Mouse (Mus musculus) spleen, postnatal 10 days (tissue): ENCODE data around the gene Cbarp.
"Not testable (repeated sequence)": the region's sequence is repeated elsewhere in the genome, so short reads cannot be mapped to it uniquely, and the experiment has no call there.

Source experiments
- DNase-seq, 2 experiments: peaks; one replicate each; pipeline ENCODE4 v3.0.0; 2021 to 2022; ENCODE audit warnings: low spot score in 2 of 2

Gene Cbarp

DNA sequence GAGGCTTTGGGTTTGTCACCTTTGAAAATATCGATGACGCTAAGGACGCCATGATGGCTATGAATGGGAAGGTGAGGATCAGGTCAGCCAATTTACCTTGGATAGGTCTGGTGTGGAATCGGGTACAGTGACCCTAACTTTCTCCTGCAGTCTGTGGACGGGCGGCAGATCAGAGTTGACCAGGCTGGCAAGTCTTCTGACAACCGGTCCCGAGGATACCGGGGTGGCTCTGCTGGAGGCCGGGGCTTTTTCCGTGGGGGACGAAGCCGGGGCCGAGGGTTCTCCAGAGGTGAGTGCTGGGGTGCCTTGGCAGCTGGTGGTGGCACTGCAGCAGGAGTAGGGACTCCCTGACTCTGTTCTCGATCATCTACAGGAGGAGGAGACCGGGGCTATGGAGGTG is 29.4 kb upstream of the Cbarp start:
- no peak for DNase-seq

- no peak for DNase-seq
Observed at GRCm38 (mm10) chr10:80169651-80170050, 29.0 kb upstream of the Cbarp start.

DNA sequence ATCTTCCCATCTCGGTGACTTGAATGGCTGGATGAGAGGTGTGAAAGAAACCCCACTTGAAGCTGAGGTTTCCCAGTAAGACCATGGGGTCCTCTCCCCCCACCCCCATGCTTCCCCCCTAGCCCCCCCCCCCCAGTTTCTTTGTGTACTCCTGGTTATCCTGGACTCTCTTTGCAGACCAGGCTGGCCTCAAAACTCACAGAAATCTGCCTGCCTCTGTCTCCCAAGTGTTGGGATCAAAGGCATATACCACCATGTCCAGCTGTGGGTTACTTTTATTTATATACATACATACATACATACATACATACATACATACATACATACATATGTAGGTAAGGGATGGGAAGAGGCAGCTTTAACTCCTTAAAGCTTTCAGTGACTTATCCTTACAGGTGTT is 28.4 kb upstream of the Cbarp start:
- no peak for DNase-seq

- peak; percentile 90 to 94 for DNase-seq
Observed at GRCm38 (mm10) chr10:80168038-80168661, 27.5 kb upstream of the Cbarp start.

DNA sequence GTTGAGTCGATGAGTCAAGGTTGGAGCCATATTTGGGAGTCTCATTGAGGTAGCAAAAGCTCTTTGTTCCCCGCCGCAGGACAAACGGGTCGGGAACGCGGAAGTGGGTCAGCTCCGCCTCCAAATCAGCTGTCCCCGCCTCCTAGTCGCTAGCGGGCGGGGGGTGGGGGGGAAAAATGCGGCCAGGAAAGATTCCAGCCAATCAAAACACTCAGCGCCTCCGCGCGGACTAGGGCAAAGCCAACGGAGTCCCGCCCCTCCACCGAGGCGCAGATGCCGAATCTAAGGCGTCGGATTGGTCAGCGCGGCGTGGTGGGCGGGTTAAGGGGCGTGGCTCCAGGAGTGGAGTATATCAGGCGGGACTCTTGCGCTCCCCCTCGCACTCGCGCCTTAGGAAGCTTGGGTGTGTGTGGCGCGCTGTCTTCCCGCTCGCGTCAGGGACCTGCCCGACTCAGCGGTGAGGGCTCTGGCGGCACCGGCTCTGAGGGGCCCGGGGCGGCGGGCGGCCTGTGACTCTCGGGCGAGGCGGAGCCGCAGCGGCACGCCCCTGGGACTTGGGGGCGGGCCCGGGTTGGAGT is 26.9 kb upstream of the Cbarp start:
- DNase-seq = peak; percentile 99 to 100

DNA sequence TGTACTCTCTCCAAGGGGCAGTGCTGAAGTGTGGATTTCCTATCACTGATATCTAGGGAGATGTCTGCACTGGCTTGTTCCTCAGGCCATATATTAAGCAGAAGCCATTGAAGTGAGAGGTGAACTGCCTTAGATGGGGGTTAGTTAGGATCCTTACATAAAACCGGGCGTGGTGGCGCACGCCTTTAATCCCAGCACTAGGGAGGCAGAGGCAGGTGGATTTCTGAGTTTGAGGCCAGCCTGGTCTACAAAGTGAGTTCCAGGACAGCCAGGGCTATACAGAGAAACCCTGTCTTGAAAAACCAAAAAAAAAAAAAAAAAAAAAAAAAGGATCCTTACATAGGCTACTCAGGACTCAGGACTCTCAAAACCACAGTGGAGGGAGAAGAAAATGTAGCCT is 25.5 kb upstream of the Cbarp start:
- DNase-seq = not testable (repeated sequence)

DNA sequence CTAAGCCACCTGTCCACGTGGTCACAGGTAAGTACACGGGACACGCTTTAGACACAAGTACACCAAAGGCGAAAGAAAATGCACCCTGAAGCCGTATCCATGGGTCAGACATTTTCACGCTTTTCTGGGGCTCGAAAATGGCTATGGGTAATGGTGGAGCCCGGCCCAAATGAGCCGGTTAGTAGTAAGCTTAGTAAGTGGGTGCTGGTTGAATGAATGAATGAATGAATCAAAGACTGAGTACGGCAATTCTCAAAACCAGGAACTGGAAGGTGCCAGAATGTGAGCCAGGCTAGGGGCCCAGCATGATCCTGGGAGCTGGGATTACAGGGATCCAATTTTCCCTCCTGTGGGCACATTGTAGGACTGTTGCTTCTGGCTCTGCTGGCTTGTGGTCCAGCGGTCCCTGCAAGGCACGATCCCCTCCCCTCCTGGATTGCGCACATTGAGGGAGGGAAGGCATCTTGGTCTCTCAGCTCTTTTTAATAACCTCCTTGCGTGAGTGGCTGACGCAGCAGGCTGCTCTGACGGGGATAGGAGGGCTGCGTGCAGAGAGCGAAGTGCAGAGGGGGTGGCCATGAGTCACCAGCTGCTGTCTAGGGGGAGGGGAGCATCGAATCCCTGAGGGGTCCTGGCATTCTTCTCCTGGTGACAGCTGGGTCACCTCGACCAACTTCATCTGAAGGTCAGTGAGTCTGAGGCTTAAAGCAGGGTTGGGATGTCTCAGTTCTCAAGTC is 24.9 kb upstream of the Cbarp start, which contains the start of gene Cirbp:
Gene Cirbp, plus strand, starts transcription at position 594 of the 737 bp plus-strand sequence.
- no peak for DNase-seq

DNA sequence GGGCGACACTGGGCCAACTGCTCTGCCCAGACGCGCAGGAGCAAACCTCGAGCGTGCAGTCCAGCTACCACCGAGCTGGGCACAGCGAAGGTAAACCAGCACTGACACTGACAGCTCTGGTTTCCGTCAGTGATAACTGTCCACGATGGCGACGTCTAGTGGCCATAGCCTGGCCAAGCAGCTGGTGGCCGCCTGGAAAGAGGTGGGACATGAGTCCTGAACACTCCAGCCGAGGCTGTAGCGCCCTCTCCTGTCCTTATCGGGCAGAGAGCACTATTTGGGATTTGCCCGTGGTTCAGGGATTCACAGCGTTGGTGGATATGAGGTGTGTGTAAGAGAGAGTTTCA is 24.3 kb upstream of the Cbarp start:
- peak; percentile 97 for DNase-seq

- peak in 1 of 2 experiments; percentile 33 for DNase-seq
Observed at GRCm38 (mm10) chr10:80164161-80164997, 23.7 kb upstream of the Cbarp start.

DNA sequence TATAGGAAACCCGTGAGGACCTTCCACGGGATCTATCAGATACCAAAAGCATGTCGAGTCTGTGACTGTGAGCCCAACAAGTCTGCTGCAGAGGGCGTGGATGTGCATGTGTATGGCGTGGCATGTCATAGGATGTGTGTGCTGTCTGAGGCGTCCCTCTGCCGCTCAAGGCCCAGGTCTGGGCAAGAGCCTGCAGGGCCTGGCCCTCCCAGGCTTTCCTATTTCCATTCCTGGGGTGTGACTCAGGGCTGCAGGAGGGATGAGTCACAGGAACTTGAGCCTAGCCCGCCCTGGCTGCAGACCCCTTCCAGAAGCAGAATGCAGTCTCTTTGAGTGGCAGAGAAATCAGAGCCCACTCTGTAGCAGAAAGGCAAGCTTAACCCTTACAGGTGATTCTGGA is 23.1 kb upstream of the Cbarp start:
- DNase-seq = no peak

- DNase-seq = peak in 1 of 2 experiments; percentile 44
Observed at GRCm38 (mm10) chr10:80162716-80163299, 22.2 kb upstream of the Cbarp start.

- no peak for DNase-seq
Observed at GRCm38 (mm10) chr10:80162243-80162608, 21.6 kb upstream of the Cbarp start.

- peak in 1 of 2 experiments; percentile 55 for DNase-seq
Observed at GRCm38 (mm10) chr10:80161522-80162242, 21.0 kb upstream of the Cbarp start.

DNA sequence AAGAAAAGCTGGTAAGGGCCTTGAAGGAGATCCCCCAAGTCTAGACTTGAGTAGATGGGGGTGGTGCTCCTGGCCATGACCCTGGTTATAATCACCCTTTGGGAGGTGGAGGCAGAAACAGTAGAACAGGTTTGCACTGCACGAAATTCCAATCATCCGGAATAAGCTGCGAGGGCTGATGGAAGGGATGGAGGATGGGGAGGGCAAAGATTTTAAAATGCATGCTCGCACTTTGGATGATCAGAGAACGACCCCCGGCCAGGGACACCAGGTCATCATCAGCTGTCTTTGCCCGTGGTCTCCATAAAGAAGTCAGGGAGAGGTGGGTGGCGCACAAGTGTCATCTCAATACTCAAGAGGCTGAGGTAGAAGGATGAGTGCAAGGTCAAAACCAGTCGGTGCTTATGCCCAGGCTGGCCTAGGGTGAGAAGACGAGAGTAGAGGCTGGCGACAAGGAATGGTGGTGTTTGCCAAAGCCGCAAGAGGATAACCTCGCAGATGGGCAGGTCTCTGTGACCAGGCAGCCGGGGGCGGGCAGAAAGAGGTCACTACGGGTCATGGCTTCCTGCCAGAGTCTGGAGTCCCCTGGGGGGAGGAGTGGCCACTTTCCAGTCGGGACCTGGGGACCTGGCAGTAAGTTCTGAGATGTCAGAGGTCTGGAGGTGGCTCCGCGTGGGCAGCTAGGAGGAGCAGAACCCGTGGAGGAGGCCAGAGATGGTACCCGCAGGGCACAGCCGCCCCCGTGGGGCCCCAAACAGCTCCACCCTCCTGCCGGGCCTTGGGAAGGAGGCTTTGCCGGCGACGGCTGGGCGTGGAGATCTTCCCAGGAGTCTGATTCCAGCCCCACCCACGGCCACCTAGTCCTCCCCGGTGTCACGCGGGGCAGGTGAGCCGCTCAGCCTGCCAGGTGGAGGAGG is 20.1 kb upstream of the Cbarp start:
- peak; percentile 73 to 80 for DNase-seq

DNA sequence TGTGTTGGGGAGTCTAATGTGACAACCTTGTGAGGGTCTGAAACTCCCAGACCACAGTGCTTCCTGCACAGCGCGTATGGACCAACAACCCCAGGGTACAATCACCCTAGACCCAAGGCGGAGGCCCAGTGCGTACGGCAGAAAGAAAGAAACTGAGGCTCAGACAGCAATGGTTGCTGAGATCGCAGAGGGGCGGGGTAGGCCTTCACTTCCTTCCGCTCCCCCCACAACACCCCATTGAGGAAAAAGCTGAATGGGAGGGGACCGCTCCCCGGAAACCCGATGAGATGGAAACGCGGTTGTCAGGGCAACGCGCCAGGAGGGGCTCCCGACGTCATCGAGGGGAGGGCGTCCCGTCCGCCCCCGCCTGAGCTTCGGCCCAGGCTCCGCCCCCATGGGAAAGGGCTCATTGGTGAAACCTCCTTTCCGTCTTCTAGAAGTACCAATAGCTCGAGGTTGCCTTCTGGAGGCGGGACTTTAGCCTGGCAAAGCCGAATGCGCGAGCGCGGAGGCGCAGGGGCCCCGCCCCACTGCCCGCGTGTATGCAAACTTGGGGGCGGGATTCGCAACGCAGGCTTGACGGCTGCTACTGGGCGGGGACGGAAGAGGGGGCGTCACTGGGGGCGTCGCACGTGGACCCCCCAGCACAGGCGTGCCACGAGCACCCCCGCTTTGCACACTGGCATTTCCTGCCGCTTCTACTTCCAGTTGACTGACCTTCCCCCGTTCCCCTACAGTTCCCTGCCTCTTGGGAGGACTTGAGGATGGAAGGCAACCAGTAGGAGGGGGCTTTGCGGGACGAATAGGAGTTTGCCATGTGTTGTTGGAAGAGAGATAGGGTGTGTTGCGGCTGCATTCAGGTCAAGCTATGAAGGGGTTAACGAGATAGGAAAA is 19.2 kb upstream of the Cbarp start:
- peak; percentile 97 to 98 for DNase-seq

DNA sequence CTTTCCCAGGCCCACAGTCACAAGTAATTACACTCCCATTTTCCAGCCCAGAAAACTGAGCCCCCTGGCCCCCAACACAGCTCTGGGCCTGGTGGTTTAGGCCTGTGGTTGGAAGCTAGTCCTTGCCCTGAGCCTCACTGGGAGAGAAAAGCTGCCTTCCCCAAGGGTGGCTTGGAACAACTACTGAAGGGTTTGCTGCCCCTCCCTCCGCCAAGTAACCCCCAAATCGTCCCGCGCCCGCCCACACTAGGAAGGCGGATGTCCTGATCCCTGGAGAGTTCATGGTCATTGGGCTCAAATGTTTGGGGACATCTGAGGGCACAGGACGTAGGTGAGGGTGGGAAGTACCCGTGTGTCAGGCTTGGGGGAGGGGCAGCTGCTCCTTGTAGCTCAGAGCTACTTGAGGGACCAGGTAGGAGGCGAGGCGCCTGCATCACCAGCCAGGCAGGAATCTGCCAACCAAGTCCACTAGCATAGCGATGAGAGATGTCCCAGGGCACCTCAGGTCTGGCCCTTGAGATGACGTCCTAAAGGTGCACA is 18.5 kb upstream of the Cbarp start:
- DNase-seq = peak in 1 of 2 experiments; percentile 72

GRCm38 (mm10) chr10:80158307-80158986 is 17.8 kb upstream of the Cbarp start:
- peak; percentile 63 to 69 for DNase-seq
